Comparison of ENCODE assay signal across 8 mouse cellular contexts in the genomic region with DNA sequence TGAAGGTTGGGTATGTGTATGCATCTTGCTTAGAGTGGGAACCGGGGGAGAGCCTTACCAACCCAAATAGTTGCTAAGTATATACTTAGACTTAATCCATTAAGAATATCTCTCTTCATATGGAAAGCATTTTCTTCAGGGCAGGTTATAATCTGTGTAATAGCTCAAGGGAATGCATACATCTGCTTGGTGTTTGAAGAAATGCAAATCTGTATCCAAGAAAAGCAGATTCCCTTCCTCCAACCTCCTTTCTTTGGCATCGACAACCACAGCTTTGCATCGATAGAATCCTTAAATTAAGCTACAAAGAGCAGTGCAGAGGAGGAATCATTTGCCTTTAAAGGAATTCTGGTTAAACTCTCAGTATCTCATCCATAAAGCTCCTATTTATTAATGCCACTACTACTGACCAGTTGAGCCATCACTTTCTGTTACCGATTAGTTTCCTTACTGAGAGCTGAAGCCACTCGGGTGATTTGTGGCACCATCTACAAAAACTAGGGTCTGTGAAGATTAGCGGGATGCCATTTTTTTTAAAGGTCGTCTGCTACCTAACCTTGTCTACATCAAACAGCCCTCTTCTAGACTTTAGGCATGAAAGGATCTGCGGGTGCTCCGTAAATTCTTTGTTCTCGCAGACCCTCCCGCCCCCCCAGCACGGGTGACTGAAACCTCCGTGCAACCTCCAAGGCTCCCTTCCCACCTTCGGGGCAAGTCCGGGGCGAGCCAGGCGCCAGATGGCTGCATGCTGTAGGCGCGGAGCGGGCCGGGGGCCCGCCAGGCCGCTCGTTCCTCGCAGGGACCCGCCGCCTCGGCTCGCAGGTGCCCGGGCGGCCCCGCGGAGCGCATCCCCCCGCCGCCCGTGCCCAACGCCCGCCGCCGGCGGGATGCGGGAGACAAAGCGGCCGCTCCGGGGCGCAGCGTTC. TPM values are rescaled to one million over a fixed set of nuclear protein-coding genes. Genes with fewer than 3 reads are reported as not detected.
A peak's percentile ranks its signal among the peaks of the same experiment; 100 is the strongest.
DNase-seq lines count a peak whose midpoint lies in the region; ATAC-seq and TF ChIP-seq lines count a peak whose summit lies in the region.

No protein-coding gene starts in this region.

- peak; percentile 36 for DNase-seq in 3134 (ENCODE audit: extremely low read depth, insufficient read length, low spot score)
- peak; percentile 30 for DNase-seq in G1E (ENCODE audit: low spot score)
- peak; percentile 53 for DNase-seq in cerebellum, adult 9-10 months
- peak; percentile 60 for DNase-seq in kidney, postnatal 10 days
- DNase-seq in right cerebral cortex, adult 2 months (ENCODE audit: low spot score in 2 of 2), result no peak

- peaks cover 45% of the 10 kb centered on the region for H3K4me1 ChIP-seq in G1E (ENCODE audit: insufficient read depth, low read depth, low read length)
- peaks cover 19% of the 10 kb centered on the region for H3K4me1 ChIP-seq in heart, embryonic 11.5 days (ENCODE audit: control insufficient read depth, insufficient read depth, low read length)
- peaks cover 55% of the 10 kb centered on the region for H3K4me1 ChIP-seq in megakaryocyte, embryonic 14.5 days
- peaks cover 20% of the 10 kb centered on the region; the same call in 1 of the 2 replicates for H3K4me1 ChIP-seq in stomach, embryonic 15.5 days

- WGBS in heart, embryonic 11.5 days (ENCODE audit: insufficient replicate concordance), result under 1% methylated on average over 47 of the region's 48 CpGs
- WGBS in stomach, embryonic 15.5 days, result under 1% methylated on average over 46 of the region's 48 CpGs

- peaks cover 36% of the 10 kb centered on the region for H3K36me3 ChIP-seq in G1E (replicated peaks)
- peaks cover 14% of the 10 kb centered on the region for H3K36me3 ChIP-seq in heart, embryonic 11.5 days (ENCODE audit: control insufficient read depth, insufficient read depth, low read length)
- H3K36me3 ChIP-seq in megakaryocyte, embryonic 14.5 days (replicated peaks; ENCODE audit: low read length), result peaks cover 36% of the 10 kb centered on the region
- peaks cover 15% of the 10 kb centered on the region; the same call in 1 of the 2 replicates for H3K36me3 ChIP-seq in stomach, embryonic 15.5 days

- H3K4me3 ChIP-seq in G1E (ENCODE audit: low read depth, low read length), result peak overlapping the region; percentile 86
- peak overlapping the region; percentile 81 for H3K4me3 ChIP-seq in heart, embryonic 11.5 days (ENCODE audit: low read depth, low read length)
- H3K4me3 ChIP-seq in megakaryocyte, embryonic 14.5 days (replicated peaks), result peak overlapping the region; percentile 93
- H3K4me3 ChIP-seq in stomach, embryonic 15.5 days (replicated peaks), result peak overlapping the region; percentile 91

- H3K4me2 ChIP-seq in heart, embryonic 11.5 days, result peak overlapping the region; percentile 85
- H3K4me2 ChIP-seq in stomach, embryonic 15.5 days, result peak overlapping the region; percentile 60

- ATAC-seq in G1E (ENCODE audit: extremely low read depth, insufficient number of reproducible peaks, low FRiP score, poor library complexity, severe bottlenecking), result no peak
- ATAC-seq in heart, embryonic 11.5 days (replicated peaks; ENCODE audit: insufficient number of reproducible peaks, low FRiP score, low TSS enrichment), result peak; percentile 19
- ATAC-seq in stomach, embryonic 15.5 days (ENCODE audit: insufficient read depth, low FRiP score, low read depth), result no peak; the same call in 1 of the 2 replicates

- H3K9me3 ChIP-seq in G1E (replicated peaks), result no peaks in the 10 kb centered on the region
- no peaks in the 10 kb centered on the region for H3K9me3 ChIP-seq in heart, embryonic 11.5 days (replicated peaks; ENCODE audit: control insufficient read depth, low read length)
- H3K9me3 ChIP-seq in megakaryocyte, embryonic 14.5 days, result no peaks in the 10 kb centered on the region
- H3K9me3 ChIP-seq in stomach, embryonic 15.5 days, result no peaks in the 10 kb centered on the region

- peak overlapping the region; percentile 90 for H3K9ac ChIP-seq in heart, embryonic 11.5 days (ENCODE audit: low read depth, low read length)
- peak overlapping the region; percentile 96 for H3K9ac ChIP-seq in stomach, embryonic 15.5 days

- H3K27ac ChIP-seq in heart, embryonic 11.5 days (ENCODE audit: low read depth, low read length), result peak overlapping the region; percentile 99
- H3K27ac ChIP-seq in stomach, embryonic 15.5 days, result peak overlapping the region; percentile 99

- no peak for TF ChIP-seq CTCF in G1E (IDR thresholded peaks at IDR 0.05; ENCODE audit: low read depth, low read length)

- no peaks in the 10 kb centered on the region for H3K27me3 ChIP-seq in G1E (ENCODE audit: insufficient read depth, low read length)
- H3K27me3 ChIP-seq in heart, embryonic 11.5 days (ENCODE audit: control insufficient read depth, insufficient read depth, low read length), result no peaks in the 10 kb centered on the region
- H3K27me3 ChIP-seq in megakaryocyte, embryonic 14.5 days (replicated peaks), result no peaks in the 10 kb centered on the region
- H3K27me3 ChIP-seq in stomach, embryonic 15.5 days (replicated peaks), result no peaks in the 10 kb centered on the region

RNA-seq across cellular contexts. Expression of a gene that starts 0.9 kb away (rescaled TPM):
- total RNA-seq in G1E (2014; fragmentation: Nextera tagmentation) (51.9 and 70.4 TPM in 2 replicates), G1E (2017) (76.8 and 87.4 TPM in 2 replicates)
- 26.1 and 33.9 TPM in 2 replicates for polyA plus RNA-seq in G1E (2012)
- polyA plus RNA-seq in heart, embryonic 11.5 days (2014; fragmentation: Nextera tagmentation; extraction: Ambion mirVana), result 27.1 and 29.9 TPM in 2 replicates
- polyA plus RNA-seq in megakaryocyte, embryonic 14.5 days (2012; ENCODE audit: insufficient read depth, low replicate concordance), result 9.1 and 45.1 TPM in 2 replicates
- 46.0 and 47.7 TPM in 2 replicates for polyA plus RNA-seq in stomach, embryonic 15.5 days (2015; fragmentation: Nextera tagmentation; extraction: Ambion mirVana)

Comparison
In these comparisons a context has a peak if more than half of its experiments do, and no peak if none do; other contexts are left out.
1. DNase-seq: peak in 3134 (single experiment), G1E (single experiment), cerebellum, adult 9-10 months (single experiment) and kidney, postnatal 10 days (single experiment); none in right cerebral cortex, adult 2 months (0 of 2).
2. Peak in every context shown above with its lines, with median percentiles within 50 percentile points of each other: H3K4me3 ChIP-seq.